Mouse (Mus musculus): ENCODE results near the gene Exoc6.

- TF ChIP-seq CTCF (IDR thresholded peaks at IDR 0.05; ENCODE audit: low read depth, low read length) (no peak), POLR2A (IDR thresholded peaks at IDR 0.05; ENCODE audit: extremely low read depth, insufficient read depth, low read length) (no peak)
Observed at GRCm38 (mm10) chr19:37555863-37556566, 5.8 kb downstream of the Exoc6 start.
